Mouse (Mus musculus): ENCODE data around the gene Actr10. TPM values are rescaled to one million over a fixed set of nuclear protein-coding genes. Genes with fewer than 3 reads are reported as not detected.

The Actr10 gene
- total and polyA plus RNA-seq, 3 experiments, result 60.2 to 168 (median 135) TPM

- peak; percentile 66 for DNase-seq (ENCODE audit: extremely low read depth)
- Histone ChIP-seq H3K4me2 (ENCODE audit: insufficient read depth, low read depth, poor library complexity, severe bottlenecking) (no peak overlapping the region), H3K36me3 (replicated peaks in 1 of 2; ENCODE audit: control insufficient read depth in 1 of 2, insufficient read depth in 1 of 2, low read length in 1 of 2) (no peaks in the 10 kb centered on the region), H3K79me2 (replicated peaks; ENCODE audit: control insufficient read depth, extremely low read depth, insufficient read depth, poor library complexity, severe bottlenecking) (no peaks in the 10 kb centered on the region), H3K9me3 (replicated peaks; ENCODE audit: low read length) (peaks cover 2% of the 10 kb centered on the region), H3K27ac (ENCODE audit: insufficient read depth, low read depth) (no peak overlapping the region), H3K4me1 (ENCODE audit: control insufficient read depth in 1 of 2, insufficient read depth in 2 of 2) (peaks cover 6 to 34% of the 10 kb centered on the region in 2 experiments), H3K9ac (ENCODE audit: insufficient read depth, low read depth) (no peak overlapping the region), H3K4me3 (replicated peaks in 1 of 3; ENCODE audit: low read depth in 2 of 3, low read length in 2 of 3, poor library complexity in 1 of 3) (no peak overlapping the region), H3K27me3 (replicated peaks) (no peaks in the 10 kb centered on the region)
- dilution Hi-C loops (cut with MboI; ENCODE audit: extremely low pct_ligation_motif_present, extremely low pct_unique_long_range_greater_than_20kb, low sequenced_read_pairs) (no loop called here), in situ Hi-C loops (cut with MboI; ENCODE audit: low pct_ligation_motif_present, low pct_unique_long_range_greater_than_20kb, low sequenced_read_pairs) (loop anchor here (10.0 to 25.0 kb wide), 2 partner anchors 415 to 673 kb away; partner anchors contain the start of gene Pygl)
- TF ChIP-seq MAZ (IDR thresholded peaks at IDR 0.05; ENCODE audit: low read depth, low read length), result no peak
- TF ChIP-seq JUND (conservative IDR thresholded peaks at IDR 0.05; ENCODE audit: low read depth, low read length), result no peak
- TF ChIP-seq PAX5 (IDR thresholded peaks at IDR 0.05; ENCODE audit: low read length), result no peak
- TF ChIP-seq SIN3A (IDR thresholded peaks at IDR 0.05; ENCODE audit: low read length), result no peak
- peak; percentile 77 for TF ChIP-seq SMC3 (IDR thresholded peaks at IDR 0.05; ENCODE audit: low read depth, low read length)
- TF ChIP-seq JUN (IDR thresholded peaks at IDR 0.05; ENCODE audit: insufficient read depth, low read depth, low read length), result no peak
- peak; percentile 70 for TF ChIP-seq RAD21 (IDR thresholded peaks at IDR 0.05; ENCODE audit: low read depth, low read length)
- TF ChIP-seq USF1 (IDR thresholded peaks at IDR 0.05; ENCODE audit: low read depth, low read length), result no peak
- no peak for TF ChIP-seq MAFK (IDR thresholded peaks at IDR 0.05; ENCODE audit: insufficient replicate concordance, low read length)
- peak; percentile 31; the same call in 1 of the 2 replicates for TF ChIP-seq ZC3H11A (IDR thresholded peaks at IDR 0.05; ENCODE audit: low read depth, low read length)
- no peak for TF ChIP-seq GABPA (IDR thresholded peaks at IDR 0.05; ENCODE audit: insufficient replicate concordance, low read depth, low read length)
- TF ChIP-seq CTCF (conservative IDR thresholded peaks at IDR 0.05 in 1 of 2, IDR thresholded peaks at IDR 0.05 in 1 of 2; ENCODE audit: low read depth in 2 of 2, low read length in 2 of 2), result peak; percentile 84 to 86
- no peak for TF ChIP-seq HCFC1 (IDR thresholded peaks at IDR 0.05; ENCODE audit: low read depth, low read length)
- no peak for TF ChIP-seq USF2 (conservative IDR thresholded peaks at IDR 0.05; ENCODE audit: low read depth, low read length)
- TF ChIP-seq ZNF384 (IDR thresholded peaks at IDR 0.05; ENCODE audit: low read depth, low read length), result no peak
- no peak for TF ChIP-seq RCOR1 (conservative IDR thresholded peaks at IDR 0.05; ENCODE audit: low read depth, low read length)
- TF ChIP-seq UBTF (IDR thresholded peaks at IDR 0.05; ENCODE audit: low read depth, low read length), result no peak
- TF ChIP-seq MYC (IDR thresholded peaks at IDR 0.05; ENCODE audit: low read depth, low read length), result no peak
- TF ChIP-seq TBP (conservative IDR thresholded peaks at IDR 0.05; ENCODE audit: low read depth, low read length), result no peak
- TF ChIP-seq ELF1 (IDR thresholded peaks at IDR 0.05; ENCODE audit: low read depth, low read length), result no peak
- TF ChIP-seq MXI1 (IDR thresholded peaks at IDR 0.05; ENCODE audit: low read depth, low read length), result no peak
- no peak for TF ChIP-seq NRF1 (IDR thresholded peaks at IDR 0.05; ENCODE audit: low read depth, low read length)
- TF ChIP-seq ZMIZ1 (IDR thresholded peaks at IDR 0.05; ENCODE audit: low read depth, low read length), result no peak
- no peak for TF ChIP-seq POLR2A (IDR thresholded peaks at IDR 0.05; ENCODE audit: low read depth, low read length)
These were observed 27.4 kb upstream of the Actr10 start for GRCm38 (mm10) chr12:70910241-70910720.
